Mouse (Mus musculus) heart, embryonic 10.5 days (tissue): Measurements from ENCODE around the gene Cd3e. TPM values are rescaled to one million over a fixed set of nuclear protein-coding genes. Genes with fewer than 3 reads are reported as not detected.

Experiments
- DNase-seq: peaks from one replicate; pipeline ENCODE4 v3.0.0-alpha.2; 2017; ENCODE audit warnings: low spot score
- H3K27ac ChIP-seq: fragments of 300-500 bp; sonication (generic); 2 replicates; pipeline ENCODE4 v1.5.1; 2016; ENCODE audit warnings: mild to moderate bottlenecking
- H3K27me3 ChIP-seq: fragments of 300-500 bp; sonication (generic); 2 replicates; pipeline ENCODE4 v1.6.1; 2016; ENCODE audit warnings: mild to moderate bottlenecking; ENCODE audit not compliant: poor library complexity, insufficient read depth, severe bottlenecking
- H3K36me3 ChIP-seq: fragments of 300-500 bp; sonication (generic); 2 replicates; pipeline ENCODE4 v1.6.1; 2016; ENCODE audit warnings: mild to moderate bottlenecking, moderate library complexity
- H3K4me1 ChIP-seq: fragments of 300-500 bp; sonication (generic); 2 replicates; pipeline ENCODE4 v1.6.1; 2016; ENCODE audit warnings: mild to moderate bottlenecking
- H3K4me3 ChIP-seq: fragments of 300-500 bp; sonication (generic); 2 replicates; pipeline ENCODE4 v1.5.1; 2016; ENCODE audit warnings: mild to moderate bottlenecking, moderate library complexity
- H3K9me3 ChIP-seq: fragments of 300-500 bp; sonication (generic); 2 replicates; pipeline ENCODE4 v1.6.1; 2016; ENCODE audit warnings: mild to moderate bottlenecking, moderate library complexity
- WGBS: fragments of 180-500 bp; shearing (Covaris S2); methylation state at CpG from one replicate; pipeline ENCODE4 v1.1.7; 2016; 5-methylcytosine and 5-hydroxymethylcytosine counted together
- polyA plus RNA-seq: library from polyadenylated mRNA; unstranded; fragments of >200 nt; fragmentation: Nextera tagmentation; extraction: Ambion mirVana; gene quantifications from 2 replicates; pipeline ENCODE4 v1.2.1, GENCODE M21; 2016

Cd3e gene
- polyA plus RNA-seq, 1 experiment from 2014 or later = not detected

GRCm38 (mm10) chr9:45008342-45008741, 1.1 kb downstream of the Cd3e start:
- no peaks in the 10 kb centered on the region for H3K4me1 ChIP-seq
- peaks cover 16% of the 10 kb centered on the region; the same call in 1 of the 2 replicates for H3K27me3 ChIP-seq
- no peaks in the 10 kb centered on the region for H3K9me3 ChIP-seq
- WGBS = 82% methylated on average over 4 of the region's 4 CpGs
- no peaks in the 10 kb centered on the region for H3K36me3 ChIP-seq
- H3K4me3 ChIP-seq = no peak overlapping the region
- no peak for DNase-seq
- H3K27ac ChIP-seq = no peak overlapping the region

- peaks cover 16% of the 10 kb centered on the region; the same call in 1 of the 2 replicates for H3K27me3 ChIP-seq
- no peaks in the 10 kb centered on the region for H3K36me3 ChIP-seq
- DNase-seq = no peak
- H3K9me3 ChIP-seq = no peaks in the 10 kb centered on the region
- H3K4me1 ChIP-seq = no peaks in the 10 kb centered on the region
- H3K27ac ChIP-seq = no peak overlapping the region
- H3K4me3 ChIP-seq = no peak overlapping the region
- whole genome bisulfite sequencing = 65% methylated on average over 12 of the region's 12 CpGs
These were observed 2.0 kb downstream of the Cd3e start for GRCm38 (mm10) chr9:45007404-45007803.

- Histone ChIP-seq H3K36me3 (no peaks in the 10 kb centered on the region), H3K27ac (no peak overlapping the region), H3K27me3 (0 out of 2 replicates have a peak, but pooled peaks cover 4% of the 10 kb centered on the region), H3K4me3 (no peak overlapping the region), H3K4me1 (peaks cover 10% of the 10 kb centered on the region; the same call in 1 of the 2 replicates), H3K9me3 (no peaks in the 10 kb centered on the region)
- no peak for DNase-seq
- WGBS = 44% methylated on average over 3 of the region's 3 CpGs
These were observed 9.2 kb downstream of the Cd3e start for GRCm38 (mm10) chr9:45000249-45000648.

GRCm38 (mm10) chr9:44999776-45000175, 9.7 kb downstream of the Cd3e start:
- Histone ChIP-seq H3K4me1 (peaks cover 10% of the 10 kb centered on the region; the same call in 1 of the 2 replicates), H3K4me3 (no peak overlapping the region), H3K27ac (no peak overlapping the region), H3K9me3 (no peaks in the 10 kb centered on the region), H3K27me3 (0 out of 2 replicates have a peak, but pooled peaks cover 4% of the 10 kb centered on the region), H3K36me3 (no peaks in the 10 kb centered on the region)
- WGBS = 74% methylated on average over 5 of the region's 5 CpGs
- no peak for DNase-seq

DNA sequence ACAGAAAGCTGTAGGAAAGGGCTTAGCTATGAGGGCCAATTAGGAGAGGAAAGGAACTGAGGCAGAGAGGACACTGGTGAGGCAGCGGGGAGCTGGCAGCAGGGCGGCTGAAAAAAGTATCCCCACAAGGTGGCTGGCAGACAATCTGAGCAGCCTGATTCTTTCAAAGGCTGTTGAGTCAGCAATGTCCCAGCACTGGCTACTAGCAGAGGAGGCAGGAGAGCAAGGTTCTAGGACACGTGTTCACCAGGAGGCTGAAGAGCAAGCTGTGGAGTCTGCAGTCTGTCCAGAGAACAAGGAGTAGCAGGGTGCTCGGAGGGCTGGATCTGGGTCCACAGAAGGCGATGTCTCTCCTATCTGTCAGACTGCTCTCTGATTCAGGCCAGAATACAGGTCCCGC, 10.3 kb downstream of the Cd3e start:
- Histone ChIP-seq H3K4me3 (no peak overlapping the region), H3K27me3 (0 out of 2 replicates have a peak, but pooled peaks cover 4% of the 10 kb centered on the region), H3K36me3 (no peaks in the 10 kb centered on the region), H3K27ac (no peak overlapping the region), H3K9me3 (no peaks in the 10 kb centered on the region), H3K4me1 (peaks cover 10% of the 10 kb centered on the region; the same call in 1 of the 2 replicates)
- 45% methylated on average over 6 of the region's 6 CpGs for WGBS
- no peak for DNase-seq

GRCm38 (mm10) chr9:44998138-44998537, 11.3 kb downstream of the Cd3e start:
- H3K27ac ChIP-seq = no peak overlapping the region
- 69% methylated on average over 11 of the region's 11 CpGs for WGBS
- peaks cover 10% of the 10 kb centered on the region; the same call in 1 of the 2 replicates for H3K4me1 ChIP-seq
- no peaks in the 10 kb centered on the region for H3K36me3 ChIP-seq
- no peak overlapping the region for H3K4me3 ChIP-seq
- H3K27me3 ChIP-seq = 0 out of 2 replicates have a peak, but pooled peaks cover 4% of the 10 kb centered on the region
- DNase-seq = no peak
- H3K9me3 ChIP-seq = no peaks in the 10 kb centered on the region

GRCm38 (mm10) chr9:44996590-44996989, 12.8 kb downstream of the Cd3e start:
- Histone ChIP-seq H3K9me3 (no peaks in the 10 kb centered on the region), H3K4me1 (peaks cover 10% of the 10 kb centered on the region; the same call in 1 of the 2 replicates), H3K27ac (no peak overlapping the region), H3K27me3 (0 out of 2 replicates have a peak, but pooled peaks cover 4% of the 10 kb centered on the region), H3K4me3 (no peak overlapping the region), H3K36me3 (no peaks in the 10 kb centered on the region)
- WGBS = 93% methylated on average over 7 of the region's 7 CpGs
- DNase-seq = peak; percentile 55

- no peak overlapping the region for H3K4me3 ChIP-seq
- WGBS = 65% methylated on average over 4 of the region's 4 CpGs
- no peak overlapping the region for H3K27ac ChIP-seq
- 0 out of 2 replicates have a peak, but pooled peaks cover 4% of the 10 kb centered on the region for H3K27me3 ChIP-seq
- no peaks in the 10 kb centered on the region for H3K36me3 ChIP-seq
- peak; percentile 19 for DNase-seq
- H3K4me1 ChIP-seq = peaks cover 5% of the 10 kb centered on the region; the same call in 1 of the 2 replicates
- H3K9me3 ChIP-seq = no peaks in the 10 kb centered on the region
These were observed 14.5 kb downstream of the Cd3e start for GRCm38 (mm10) chr9:44994962-44995361.

DNA sequence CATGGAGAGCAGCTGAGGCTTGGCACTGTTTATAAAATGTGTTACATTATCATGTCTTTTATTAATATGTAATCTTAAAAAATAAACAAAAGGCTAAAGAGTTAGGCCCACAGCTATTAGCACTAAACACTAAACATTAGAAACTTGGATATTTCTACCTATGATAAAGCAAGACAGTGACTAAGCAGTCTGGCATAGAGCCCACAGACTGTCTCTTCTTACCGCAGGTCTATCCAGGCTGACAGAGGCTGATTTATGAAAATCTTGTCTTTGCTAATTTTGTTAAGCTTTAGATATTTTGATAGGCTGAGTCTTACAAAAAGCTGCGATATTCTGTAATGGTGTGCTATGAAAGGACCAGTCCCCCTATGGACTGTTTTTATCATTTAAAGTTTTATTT, 16.2 kb downstream of the Cd3e start:
- no peaks in the 10 kb centered on the region for H3K36me3 ChIP-seq
- peak; percentile 10 for DNase-seq
- WGBS = 87% methylated on average over 2 of the region's 2 CpGs

GRCm38 (mm10) chr9:44992271-44992670, 17.2 kb downstream of the Cd3e start:
- Histone ChIP-seq H3K9me3 (no peaks in the 10 kb centered on the region), H3K36me3 (no peaks in the 10 kb centered on the region), H3K4me1 (no peaks in the 10 kb centered on the region), H3K27me3 (no peaks in the 10 kb centered on the region), H3K27ac (no peak overlapping the region), H3K4me3 (no peak overlapping the region)
- peak; percentile 13 for DNase-seq

More for the DNA sequence above, 16.2 kb downstream of the Cd3e start:
- Histone ChIP-seq H3K27ac (no peak overlapping the region), H3K9me3 (no peaks in the 10 kb centered on the region), H3K4me3 (no peak overlapping the region), H3K4me1 (no peaks in the 10 kb centered on the region), H3K27me3 (0 out of 2 replicates have a peak, but pooled peaks cover 4% of the 10 kb centered on the region)

- Histone ChIP-seq H3K9me3 (no peaks in the 10 kb centered on the region), H3K36me3 (no peaks in the 10 kb centered on the region), H3K27ac (no peak overlapping the region), H3K4me3 (no peak overlapping the region), H3K27me3 (no peaks in the 10 kb centered on the region), H3K4me1 (peaks cover 1% of the 10 kb centered on the region; the same call in 1 of the 2 replicates)
- 84% methylated on average over 2 of the region's 2 CpGs for WGBS
- peak; percentile 58 for DNase-seq
These were observed 17.6 kb downstream of the Cd3e start for GRCm38 (mm10) chr9:44991821-44992220.

- Histone ChIP-seq H3K4me1 (peaks cover 9% of the 10 kb centered on the region; the same call in 1 of the 2 replicates), H3K4me3 (no peak overlapping the region), H3K27me3 (peaks cover 7% of the 10 kb centered on the region; the same call in 1 of the 2 replicates), H3K36me3 (no peaks in the 10 kb centered on the region), H3K9me3 (no peaks in the 10 kb centered on the region), H3K27ac (no peak overlapping the region)
- DNase-seq = no peak
- WGBS = 69% methylated on average over 5 of the region's 5 CpGs
These were observed 22.5 kb downstream of the Cd3e start for GRCm38 (mm10) chr9:44986976-44987375.

GRCm38 (mm10) chr9:44986242-44986781, 23.1 kb downstream of the Cd3e start:
- no peak for DNase-seq
- peaks cover 9% of the 10 kb centered on the region; the same call in 1 of the 2 replicates for H3K4me1 ChIP-seq
- H3K27me3 ChIP-seq = peaks cover 7% of the 10 kb centered on the region; the same call in 1 of the 2 replicates
- no peak overlapping the region for H3K4me3 ChIP-seq
- H3K9me3 ChIP-seq = no peaks in the 10 kb centered on the region
- peak overlapping the region; percentile 42; the same call in 1 of the 2 replicates for H3K27ac ChIP-seq
- no peaks in the 10 kb centered on the region for H3K36me3 ChIP-seq
- 58% methylated on average over 14 of the region's 14 CpGs for WGBS
